Mouse (Mus musculus) ES-Bruce4 (cell line): ENCODE data around the gene Fam180a.

Experiments
- CTCF ChIP-seq: IDR thresholded peaks from one replicate; pipeline ENCODE4 v1.8.1; 2011; ENCODE audit warnings: low read depth, low read length
- EP300 ChIP-seq: IDR thresholded peaks from 2 replicates; pipeline ENCODE4 v1.6.1; 2011; ENCODE audit warnings: low read depth, low read length; ENCODE audit not compliant: insufficient read depth
- POLR2A ChIP-seq: IDR thresholded peaks from one replicate; pipeline ENCODE4 v1.8.1; 2011; ENCODE audit warnings: low read length; ENCODE audit not compliant: insufficient read depth

- TF ChIP-seq CTCF (no peak), POLR2A (no peak), EP300 (no peak)
Measured at GRCm38 (mm10) chr6:35268711-35269110, 57.2 kb downstream of the Fam180a start.
